Mouse (Mus musculus) limb, embryonic 14.5 days (tissue): ENCODE results near the gene Asic2. TPM values are rescaled to one million over a fixed set of nuclear protein-coding genes. Genes with fewer than 3 reads are reported as not detected.
A peak's percentile ranks its signal among the peaks of the same experiment; 100 is the strongest.

Experiments used
- ATAC-seq: fragments of 200-750 bp; cut with Nextera tagmentation; 2 replicates; pipeline ENCODE4 v1.8.0; 2017; ENCODE audit warnings: low read depth, moderate number of reproducible peaks, moderate TSS enrichment; ENCODE audit not compliant: low FRiP score
- DNase-seq: peaks from one replicate; pipeline ENCODE4 v3.0.0-alpha.2; 2015; ENCODE audit warnings: low spot score
- H3K27ac ChIP-seq: fragments of 300-500 bp; sonication (generic); replicated peaks from 2 replicates; pipeline ENCODE4 v1.5.1; 2014; ENCODE audit warnings: low read depth, mild to moderate bottlenecking, low read length, moderate library complexity, mixed read lengths
- H3K27me3 ChIP-seq: fragments of 300-500 bp; sonication (generic); 2 replicates; pipeline ENCODE4 v1.6.1; 2014; ENCODE audit warnings: low read length, mixed read lengths; ENCODE audit not compliant: control insufficient read depth, insufficient read depth
- H3K36me3 ChIP-seq: fragments of 300-500 bp; sonication (generic); 2 replicates; pipeline ENCODE4 v1.6.1; 2014; ENCODE audit warnings: mild to moderate bottlenecking, low read length, moderate library complexity, mixed read lengths; ENCODE audit not compliant: control insufficient read depth, insufficient read depth
- H3K4me1 ChIP-seq: fragments of 300-500 bp; sonication (generic); 2 replicates; pipeline ENCODE4 v1.6.1; 2014; ENCODE audit warnings: antibody characterized with exemption, low read length, mixed read lengths; ENCODE audit not compliant: control insufficient read depth, insufficient read depth
- H3K4me2 ChIP-seq: fragments of 300-500 bp; sonication (generic); replicated peaks from 2 replicates; pipeline ENCODE4 v1.6.1; 2014; ENCODE audit warnings: low read depth, mild to moderate bottlenecking, low read length, moderate library complexity; ENCODE audit not compliant: severe bottlenecking
- H3K4me3 ChIP-seq: fragments of 300-500 bp; sonication (generic); replicated peaks from 2 replicates; pipeline ENCODE4 v1.5.1; 2014; ENCODE audit warnings: low read length
- H3K9ac ChIP-seq: fragments of 300-500 bp; sonication (generic); 2 replicates; pipeline ENCODE4 v1.6.1; 2014; ENCODE audit warnings: mild to moderate bottlenecking, low read depth, low read length, moderate library complexity; ENCODE audit not compliant: severe bottlenecking
- H3K9me3 ChIP-seq: fragments of 300-500 bp; sonication (generic); 2 replicates; pipeline ENCODE4 v1.6.1; 2016; ENCODE audit warnings: low read length; ENCODE audit not compliant: control insufficient read depth
- POLR2A ChIP-seq: fragments of 200-500 bp; IDR thresholded peaks from 2 replicates; pipeline ENCODE4 v1.8.0; 2012; ENCODE audit warnings: inconsistent platforms, mild to moderate bottlenecking, moderate library complexity, borderline replicate concordance; ENCODE audit not compliant: insufficient read depth, insufficient read length; ENCODE audit errors: extremely low read depth
- WGBS: fragments of 180-500 bp; shearing (Covaris S2); extraction: QIAGEN DNeasy Blood & Tissue Kit; methylation state at CpG from one replicate; pipeline ENCODE4 v1.1.7; 2014; 5-methylcytosine and 5-hydroxymethylcytosine counted together
- polyA plus RNA-seq, 2 experiments: library from polyadenylated mRNA; depleted of rRNA in 1 of 2; stranded (reverse) in 1 of 2; unstranded in 1 of 2; fragments of >200 nt; fragmentation: Nextera tagmentation in 1 of 2; extraction: Ambion mirVana in 1 of 2; gene quantifications; 2 replicates each; pipeline versions ENCODE4 v1.2.1 to v1.2.3; 2012 to 2014

The Asic2 gene
- polyA plus RNA-seq, 2 experiments: 0.72 to 1.3 TPM

- Histone ChIP-seq H3K4me2 (no peak overlapping the region), H3K4me3 (no peak overlapping the region), H3K36me3 (no peaks in the 10 kb centered on the region), H3K4me1 (no peaks in the 10 kb centered on the region), H3K27me3 (no peaks in the 10 kb centered on the region), H3K27ac (no peak overlapping the region), H3K9me3 (no peaks in the 10 kb centered on the region), H3K9ac (no peak overlapping the region)
- ATAC-seq: no peak
- DNase-seq: no peak
- WGBS: 88% methylated on average over 6 of the region's 6 CpGs
- no peak for TF ChIP-seq POLR2A
Measured at GRCm38 (mm10) chr11:81124363-81124762, 843.9 kb downstream of the Asic2 start.

GRCm38 (mm10) chr11:81120024-81120576 is 848.2 kb downstream of the Asic2 start:
- no peak overlapping the region for H3K4me2 ChIP-seq
- no peaks in the 10 kb centered on the region for H3K9me3 ChIP-seq
- no peak overlapping the region for H3K27ac ChIP-seq
- TF ChIP-seq POLR2A: no peak
- no peak overlapping the region for H3K9ac ChIP-seq
- H3K27me3 ChIP-seq: no peaks in the 10 kb centered on the region; the same call in 1 of the 2 replicates
- no peak for DNase-seq
- WGBS: 57% methylated on average over 8 of the region's 8 CpGs
- no peak for ATAC-seq
- no peak overlapping the region for H3K4me3 ChIP-seq
- H3K36me3 ChIP-seq: no peaks in the 10 kb centered on the region
- H3K4me1 ChIP-seq: no peaks in the 10 kb centered on the region

- H3K4me3 ChIP-seq: no peak overlapping the region
- no peaks in the 10 kb centered on the region; the same call in 1 of the 2 replicates for H3K27me3 ChIP-seq
- H3K4me1 ChIP-seq: no peaks in the 10 kb centered on the region
- H3K9ac ChIP-seq: no peak overlapping the region
- WGBS: 42% methylated on average over 7 of the region's 7 CpGs
- DNase-seq (no peak), ATAC-seq (no peak)
- no peak overlapping the region for H3K4me2 ChIP-seq
- H3K9me3 ChIP-seq: no peaks in the 10 kb centered on the region
- H3K27ac ChIP-seq: no peak overlapping the region
- no peak for TF ChIP-seq POLR2A
- no peaks in the 10 kb centered on the region for H3K36me3 ChIP-seq
Measured at GRCm38 (mm10) chr11:81118055-81118454, 850.2 kb downstream of the Asic2 start.

DNA sequence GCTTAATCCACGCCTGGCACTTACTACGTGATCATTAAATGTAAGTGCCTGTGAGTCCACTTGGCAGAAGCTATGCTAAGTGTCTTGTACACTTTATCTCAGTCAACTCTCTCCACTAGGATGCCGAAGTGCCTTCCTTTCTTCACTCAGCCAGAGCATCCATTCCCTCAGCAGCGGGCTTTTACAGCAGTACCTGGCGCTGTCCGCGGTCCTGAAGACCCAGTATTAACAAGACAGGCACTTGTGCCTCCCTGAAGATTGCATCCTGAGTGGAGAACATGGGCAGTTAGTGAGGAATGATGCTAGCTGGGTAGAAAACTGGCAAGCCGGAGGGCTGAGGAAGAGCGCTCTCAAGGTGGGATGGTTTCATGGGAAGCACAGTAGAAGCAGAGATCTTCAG is 852.6 kb downstream of the Asic2 start:
- H3K9me3 ChIP-seq: no peaks in the 10 kb centered on the region
- no peaks in the 10 kb centered on the region for H3K4me1 ChIP-seq
- no peaks in the 10 kb centered on the region for H3K36me3 ChIP-seq
- no peak for TF ChIP-seq POLR2A
- H3K4me2 ChIP-seq: no peak overlapping the region
- WGBS: 33% methylated on average over 9 of the region's 9 CpGs
- H3K27ac ChIP-seq: no peak overlapping the region
- no peak overlapping the region for H3K4me3 ChIP-seq
- ATAC-seq (no peak), DNase-seq (peak; percentile 87)
- H3K27me3 ChIP-seq: no peaks in the 10 kb centered on the region; the same call in 1 of the 2 replicates
- H3K9ac ChIP-seq: no peak overlapping the region

DNA sequence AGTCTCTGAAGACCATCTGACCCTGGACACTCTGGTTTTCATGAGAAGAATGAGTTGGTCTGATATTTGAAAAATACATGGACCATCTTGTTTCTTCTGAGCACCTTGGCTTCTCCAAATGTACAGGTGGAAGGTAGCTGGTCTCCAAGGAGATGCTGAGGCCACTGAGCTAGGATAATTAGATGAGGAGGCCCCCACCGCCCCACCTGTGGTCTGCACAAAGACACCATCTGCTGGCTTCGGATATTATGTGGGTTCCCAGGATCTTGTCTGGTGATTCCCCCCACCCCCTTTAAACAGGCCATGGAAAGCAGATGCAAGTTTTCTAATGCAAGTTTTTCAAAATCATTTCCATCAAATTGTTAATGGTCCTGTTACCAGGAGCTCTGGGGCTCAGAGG is 856.6 kb downstream of the Asic2 start:
- no peak overlapping the region for H3K4me3 ChIP-seq
- ATAC-seq (no peak), DNase-seq (no peak)
- no peak overlapping the region for H3K27ac ChIP-seq
- 100% methylated on average over 2 of the region's 2 CpGs for WGBS
- no peak overlapping the region for H3K4me2 ChIP-seq
- H3K4me1 ChIP-seq: no peaks in the 10 kb centered on the region
- H3K36me3 ChIP-seq: no peaks in the 10 kb centered on the region
- no peaks in the 10 kb centered on the region for H3K9me3 ChIP-seq
- H3K9ac ChIP-seq: no peak overlapping the region
- H3K27me3 ChIP-seq: no peaks in the 10 kb centered on the region; the same call in 1 of the 2 replicates
- no peak for TF ChIP-seq POLR2A

DNA sequence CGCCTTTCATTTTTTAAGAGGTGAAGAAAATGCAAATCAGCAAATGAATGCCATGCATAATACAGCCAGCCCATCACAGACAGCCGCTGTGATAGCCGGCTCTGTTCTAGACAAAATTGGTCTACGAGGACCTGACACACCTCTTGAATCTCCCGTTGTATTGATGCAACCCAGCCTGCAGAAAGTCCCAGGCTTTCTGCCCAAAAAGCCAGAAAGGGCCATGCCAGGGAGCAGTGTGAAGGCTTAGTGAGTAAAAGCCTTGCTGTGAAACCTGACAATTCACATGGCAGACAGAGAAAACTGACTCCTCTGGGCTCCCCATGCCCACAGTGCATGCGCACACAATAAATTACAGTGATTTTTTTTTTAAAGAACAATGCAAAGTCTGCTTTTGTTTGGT is 858.2 kb downstream of the Asic2 start:
- H3K4me3 ChIP-seq: no peak overlapping the region
- no peak for ATAC-seq

More for the DNA sequence above, 858.2 kb downstream of the Asic2 start:
- 68% methylated on average over 6 of the region's 6 CpGs for whole genome bisulfite sequencing
- TF ChIP-seq POLR2A: no peak
- Histone ChIP-seq H3K4me2 (no peak overlapping the region), H3K9me3 (no peaks in the 10 kb centered on the region), H3K36me3 (no peaks in the 10 kb centered on the region), H3K4me1 (no peaks in the 10 kb centered on the region), H3K27ac (no peak overlapping the region), H3K27me3 (no peaks in the 10 kb centered on the region; the same call in 1 of the 2 replicates), H3K9ac (no peak overlapping the region)
- no peak for DNase-seq
